Mouse (Mus musculus) MEL (cell line): ENCODE data around the gene 4930447C04Rik.

Experiments used
- CHD2 ChIP-seq: IDR thresholded peaks from 2 replicates; pipeline ENCODE4 v1.6.1; 2011; ENCODE audit warnings: low read length, improper control_type of control experiment
- CTCF ChIP-seq, 3 experiments: IDR thresholded peaks in 2 of 3; conservative IDR thresholded peaks in 1 of 3; 2 replicates each; pipeline ENCODE4 v1.5.1; 2011 to 2012; ENCODE audit warnings: low read length in 3 of 3, low read depth in 2 of 3, mild to moderate bottlenecking in 2 of 3, improper control_type of control experiment in 1 of 3, inconsistent platforms in 1 of 3, mixed read lengths in 1 of 3, moderate library complexity in 1 of 3; ENCODE audit not compliant: control insufficient read depth in 1 of 3, insufficient read depth in 1 of 3, poor library complexity in 1 of 3, severe bottlenecking in 1 of 3
- EP300 ChIP-seq, 2 experiments: IDR thresholded peaks; 2 replicates each; pipeline ENCODE4 v1.6.1; 2011; ENCODE audit warnings: improper control_type of control experiment in 2 of 2, low read length in 2 of 2, low read depth in 1 of 2, mild to moderate bottlenecking in 1 of 2
- ETS1 ChIP-seq: IDR thresholded peaks from 2 replicates; pipeline ENCODE4 v1.6.1; 2012; ENCODE audit warnings: low read depth, mild to moderate bottlenecking, inconsistent platforms, low read length, improper control_type of control experiment, moderate library complexity
- GABPA ChIP-seq: IDR thresholded peaks from 2 replicates; pipeline ENCODE4 v1.6.1; 2012; ENCODE audit warnings: low read depth, mild to moderate bottlenecking, inconsistent platforms, low read length, improper control_type of control experiment, moderate library complexity
- MAX ChIP-seq: IDR thresholded peaks from 2 replicates; pipeline ENCODE4 v1.6.1; 2011; ENCODE audit warnings: low read length, improper control_type of control experiment
- MYC ChIP-seq: IDR thresholded peaks from 2 replicates; pipeline ENCODE4 v1.6.1; 2011; ENCODE audit warnings: low read depth, mild to moderate bottlenecking, low read length, improper control_type of control experiment, moderate library complexity
- NELFE ChIP-seq: IDR thresholded peaks from 2 replicates; pipeline ENCODE4 v1.6.1; 2011; ENCODE audit warnings: low read depth, low read length, improper control_type of control experiment
- NRF1 ChIP-seq: IDR thresholded peaks from 2 replicates; pipeline ENCODE4 v1.6.1; 2014; ENCODE audit warnings: low read depth, mild to moderate bottlenecking, inconsistent platforms, low read length, improper control_type of control experiment, moderate library complexity; ENCODE audit not compliant: poor library complexity, insufficient read depth, severe bottlenecking
- POLR2A ChIP-seq, 2 experiments: IDR thresholded peaks; 2 replicates each; pipeline ENCODE4 v1.6.1; 2011 to 2012; ENCODE audit warnings: low read length in 2 of 2, mild to moderate bottlenecking in 2 of 2, control low read depth in 1 of 2, improper control_type of control experiment in 1 of 2, low read depth in 1 of 2, moderate library complexity in 1 of 2; ENCODE audit not compliant: control insufficient read depth in 1 of 2, insufficient read depth in 1 of 2, poor library complexity in 1 of 2
- SMC3 ChIP-seq: IDR thresholded peaks from 2 replicates; pipeline ENCODE4 v1.6.1; 2011; ENCODE audit warnings: low read depth, low read length, improper control_type of control experiment
- UBTF ChIP-seq: IDR thresholded peaks from 2 replicates; pipeline ENCODE4 v1.6.1; 2012; ENCODE audit warnings: low read depth, mild to moderate bottlenecking, inconsistent platforms, low read length, improper control_type of control experiment, moderate library complexity, borderline replicate concordance; ENCODE audit not compliant: insufficient read depth
- USF1 ChIP-seq: IDR thresholded peaks from 2 replicates; pipeline ENCODE4 v1.6.1; 2014; ENCODE audit warnings: low read depth, mild to moderate bottlenecking, inconsistent platforms, low read length, improper control_type of control experiment, moderate library complexity
- ZNF384 ChIP-seq: IDR thresholded peaks from 2 replicates; pipeline ENCODE4 v1.6.1; 2012; ENCODE audit warnings: low read depth, mild to moderate bottlenecking, inconsistent platforms, low read length, improper control_type of control experiment

DNA sequence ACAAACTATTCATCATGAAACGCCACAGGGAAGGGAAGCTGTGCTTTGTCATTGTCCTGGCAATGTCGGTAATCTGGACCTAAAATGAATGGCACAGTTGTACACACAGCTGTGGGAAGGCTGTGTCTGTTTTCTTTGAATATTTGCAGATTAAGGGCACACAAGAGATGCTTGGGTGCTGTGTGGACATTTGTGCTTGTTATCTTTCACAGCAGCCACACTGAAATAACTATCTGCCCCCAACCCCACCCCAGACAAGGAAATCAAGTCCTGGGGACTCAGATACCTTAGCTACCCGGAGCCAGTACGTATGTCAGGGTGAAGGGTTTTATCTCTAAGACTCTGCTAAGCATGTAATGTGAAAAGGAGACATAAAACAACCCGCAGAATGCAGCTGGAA is 38.7 kb upstream of the 4930447C04Rik start:
- TF ChIP-seq USF1: no peak
- no peak for TF ChIP-seq CHD2
- TF ChIP-seq MAX: no peak
- TF ChIP-seq CTCF (IDR thresholded peaks at IDR 0.05 in 2 of 3, conservative IDR thresholded peaks at IDR 0.05 in 1 of 3; ENCODE audit: control insufficient read depth in 1 of 3, insufficient read depth in 1 of 3, low read depth in 2 of 3, low read length in 3 of 3, poor library complexity in 1 of 3, severe bottlenecking in 1 of 3): no peak
- no peak for TF ChIP-seq MYC
- TF ChIP-seq POLR2A (IDR thresholded peaks at IDR 0.05; ENCODE audit: control insufficient read depth in 1 of 2, insufficient read depth in 1 of 2, low read depth in 1 of 2, low read length in 2 of 2, poor library complexity in 1 of 2): no peak
- TF ChIP-seq EP300 (IDR thresholded peaks at IDR 0.05; ENCODE audit: low read depth in 1 of 2, low read length in 2 of 2): no peak
- TF ChIP-seq NRF1: no peak
- TF ChIP-seq UBTF: no peak
- no peak for TF ChIP-seq ETS1
- no peak for TF ChIP-seq GABPA
- no peak for TF ChIP-seq NELFE
- no peak for TF ChIP-seq SMC3
- TF ChIP-seq ZNF384: no peak
